Mouse (Mus musculus): ENCODE results near the gene Htr2a.

DNA sequence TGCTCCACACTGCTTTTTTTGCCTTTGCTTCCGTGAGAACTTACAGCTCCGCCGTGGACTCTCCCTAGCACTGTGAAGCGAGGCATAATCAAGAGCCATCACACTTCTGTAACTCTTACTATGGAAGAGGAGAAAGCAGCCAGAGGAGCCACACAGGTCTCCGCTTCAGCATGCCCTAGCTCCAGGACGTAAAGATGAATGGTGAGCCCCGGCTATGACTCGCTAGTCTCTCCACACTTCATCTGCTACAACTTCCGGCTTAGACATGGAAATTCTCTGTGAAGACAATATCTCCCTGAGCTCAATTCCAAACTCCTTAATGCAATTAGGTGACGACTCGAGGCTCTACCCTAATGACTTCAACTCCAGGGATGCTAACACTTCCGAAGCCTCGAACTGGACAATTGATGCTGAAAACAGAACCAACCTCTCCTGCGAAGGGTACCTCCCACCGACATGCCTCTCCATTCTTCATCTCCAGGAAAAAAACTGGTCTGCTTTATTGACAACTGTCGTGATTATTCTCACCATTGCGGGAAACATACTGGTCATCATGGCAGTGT lies 1.1 kb downstream of the Htr2a start:
- TF ChIP-seq POLR2A (IDR thresholded peaks at IDR 0.05; ENCODE audit: control insufficient read depth, extremely low read depth, insufficient read depth, low read length, poor library complexity) (no peak), CTCF (IDR thresholded peaks at IDR 0.05; ENCODE audit: borderline replicate concordance, control insufficient read depth, extremely low read depth, insufficient read depth, low read length, poor library complexity) (no peak)

All from thymus, adult 2 months (tissue).